Comparison of ENCODE assay signal across 8 mouse cellular contexts in the genomic region with DNA sequence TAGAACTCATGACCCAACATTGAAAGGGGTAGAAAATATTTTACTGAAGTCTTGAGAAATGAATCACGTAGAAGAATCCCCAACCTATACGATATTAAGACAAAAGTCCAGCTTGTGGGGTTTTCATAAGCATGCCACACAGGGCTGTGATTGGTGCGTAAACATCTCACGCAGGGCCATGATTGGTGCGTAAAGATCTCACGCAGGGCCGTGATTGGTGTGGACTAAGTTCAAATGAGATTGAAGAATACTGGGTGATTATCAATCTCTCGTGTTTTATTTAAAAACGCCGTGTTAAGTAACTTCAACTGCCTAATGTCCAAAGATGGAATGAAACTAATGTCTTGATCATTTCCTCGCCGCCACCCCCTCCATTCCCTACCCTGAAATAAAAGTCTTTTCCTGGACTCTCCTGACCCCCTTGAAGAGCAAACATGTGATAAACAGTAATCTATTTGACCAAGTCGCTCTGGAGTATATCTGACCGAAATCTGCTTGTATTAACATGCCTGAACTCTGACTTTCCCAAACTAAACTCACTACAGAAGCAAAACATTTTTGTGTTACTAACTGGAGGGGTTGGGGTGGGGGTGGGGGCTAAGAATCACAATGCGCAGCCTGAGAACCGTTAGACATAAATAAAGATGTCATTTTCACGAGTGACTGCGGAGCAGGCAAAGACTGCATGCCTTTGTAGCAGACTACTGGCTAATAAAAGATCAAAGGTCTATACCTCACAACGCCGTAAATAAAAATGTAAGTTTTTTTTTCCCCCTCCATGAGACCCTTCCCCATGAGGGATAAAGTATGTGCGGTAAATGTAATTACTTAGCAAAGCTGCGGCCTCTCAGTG. TPM values are rescaled to one million over a fixed set of nuclear protein-coding genes. Genes with fewer than 3 reads are reported as not detected.
A peak's percentile ranks its signal among the peaks of the same experiment; 100 is the strongest.
DNase-seq lines count a peak whose midpoint lies in the region; ATAC-seq lines count a peak whose summit lies in the region.

No protein-coding gene starts in this region.

- H3K36me3 ChIP-seq in heart, embryonic 13.5 days: peaks cover 20% of the 10 kb centered on the region
- 0 out of 2 replicates have a peak, but pooled peaks cover 9% of the 10 kb centered on the region for H3K36me3 ChIP-seq in embryonic facial prominence, embryonic 13.5 days
- no peaks in the 10 kb centered on the region for H3K36me3 ChIP-seq in hindbrain, embryonic 16.5 days (ENCODE audit: control insufficient read depth, insufficient read depth, low read length)
- H3K36me3 ChIP-seq in midbrain, embryonic 15.5 days (replicated peaks): no peaks in the 10 kb centered on the region

- peak overlapping the region; percentile 36 for H3K4me3 ChIP-seq in heart, embryonic 13.5 days
- peak overlapping the region; percentile 32 for H3K4me3 ChIP-seq in embryonic facial prominence, embryonic 13.5 days
- peak overlapping the region; percentile 29 for H3K4me3 ChIP-seq in hindbrain, embryonic 16.5 days (ENCODE audit: low read length)
- peak overlapping the region; percentile 9; the same call in 1 of the 2 replicates for H3K4me3 ChIP-seq in midbrain, embryonic 15.5 days

- DNase-seq in heart, postnatal 14 days: no peak
- DNase-seq in adrenal gland, adult 8-10 months: no peak
- no peak for DNase-seq in cerebellum, postnatal 25 days
- no peak for DNase-seq in left cerebral cortex, adult 9 months (ENCODE audit: low spot score in 2 of 2)

- intact Hi-C loops in heart, postnatal 14 days (cut with DNase I): loop anchor here (5.0 kb wide), 1 partner anchor 620 kb away; no protein-coding TSS in a partner anchor

- H3K27me3 ChIP-seq in heart, embryonic 13.5 days (replicated peaks): no peaks in the 10 kb centered on the region
- no peaks in the 10 kb centered on the region for H3K27me3 ChIP-seq in embryonic facial prominence, embryonic 13.5 days
- no peaks in the 10 kb centered on the region for H3K27me3 ChIP-seq in hindbrain, embryonic 16.5 days (replicated peaks; ENCODE audit: control insufficient read depth, insufficient read depth, low read length)
- H3K27me3 ChIP-seq in midbrain, embryonic 15.5 days (replicated peaks): no peaks in the 10 kb centered on the region

- 48% methylated on average over 22 of the region's 22 CpGs for WGBS in heart, embryonic 13.5 days
- WGBS in embryonic facial prominence, embryonic 13.5 days: 51% methylated on average over 22 of the region's 22 CpGs
- WGBS in hindbrain, embryonic 16.5 days: 67% methylated on average over 22 of the region's 22 CpGs
- WGBS in midbrain, embryonic 15.5 days: 68% methylated on average over 22 of the region's 22 CpGs

- H3K27ac ChIP-seq in heart, embryonic 13.5 days (replicated peaks): peak overlapping the region; percentile 91
- H3K27ac ChIP-seq in embryonic facial prominence, embryonic 13.5 days: no peak overlapping the region
- H3K27ac ChIP-seq in hindbrain, embryonic 16.5 days (ENCODE audit: low read depth, low read length): no peak overlapping the region
- no peak overlapping the region for H3K27ac ChIP-seq in midbrain, embryonic 15.5 days

- peak overlapping the region; percentile 66 for H3K9ac ChIP-seq in heart, embryonic 13.5 days
- H3K9ac ChIP-seq in embryonic facial prominence, embryonic 13.5 days: peak overlapping the region; percentile 55
- peak overlapping the region; percentile 33; the same call in 1 of the 2 replicates for H3K9ac ChIP-seq in hindbrain, embryonic 16.5 days (ENCODE audit: low read depth, low read length)
- H3K9ac ChIP-seq in midbrain, embryonic 15.5 days: no peak overlapping the region

- peaks cover 51% of the 10 kb centered on the region for H3K4me1 ChIP-seq in heart, embryonic 13.5 days
- peaks cover 42% of the 10 kb centered on the region for H3K4me1 ChIP-seq in embryonic facial prominence, embryonic 13.5 days
- H3K4me1 ChIP-seq in hindbrain, embryonic 16.5 days (ENCODE audit: control insufficient read depth, insufficient read depth, low read depth, low read length): no peaks in the 10 kb centered on the region; the same call in 1 of the 2 replicates
- H3K4me1 ChIP-seq in midbrain, embryonic 15.5 days: peaks cover 5% of the 10 kb centered on the region; the same call in 1 of the 2 replicates

- H3K9me3 ChIP-seq in heart, embryonic 13.5 days: no peaks in the 10 kb centered on the region
- no peaks in the 10 kb centered on the region for H3K9me3 ChIP-seq in embryonic facial prominence, embryonic 13.5 days
- H3K9me3 ChIP-seq in hindbrain, embryonic 16.5 days (ENCODE audit: control insufficient read depth, low read length): no peaks in the 10 kb centered on the region
- no peaks in the 10 kb centered on the region for H3K9me3 ChIP-seq in midbrain, embryonic 15.5 days

- peak overlapping the region; percentile 65 for H3K4me2 ChIP-seq in heart, embryonic 13.5 days
- peak overlapping the region; percentile 61 for H3K4me2 ChIP-seq in embryonic facial prominence, embryonic 13.5 days
- peak overlapping the region; percentile 59 for H3K4me2 ChIP-seq in hindbrain, embryonic 16.5 days (ENCODE audit: low read length)
- H3K4me2 ChIP-seq in midbrain, embryonic 15.5 days: peak overlapping the region; percentile 46

- ATAC-seq in heart, embryonic 13.5 days (ENCODE audit: extremely low read depth, insufficient number of reproducible peaks, low FRiP score, low TSS enrichment): peak; percentile 5; the same call in 1 of the 2 replicates
- ATAC-seq in embryonic facial prominence, embryonic 13.5 days (ENCODE audit: insufficient number of reproducible peaks, insufficient read depth, low FRiP score, low TSS enrichment, low read depth): 0 out of 2 replicates have a peak, but pooled peaks have one; percentile 18
- peak; percentile 18; the same call in 1 of the 2 replicates for ATAC-seq in hindbrain, embryonic 16.5 days
- peak; percentile 9; the same call in 1 of the 2 replicates for ATAC-seq in midbrain, embryonic 15.5 days (replicated peaks)

RNA-seq across cellular contexts. Expression of gene Msrb3, which starts 27.0 kb away (rescaled TPM):
- polyA plus RNA-seq in heart, embryonic 13.5 days (2015; fragmentation: Nextera tagmentation; extraction: Ambion mirVana): 20.6 and 24.8 TPM in 2 replicates
- total RNA-seq in heart, postnatal 14 days (2021): 100 to 1,000 TPM; 104 TPM
- polyA plus RNA-seq in embryonic facial prominence, embryonic 13.5 days (2015; fragmentation: Nextera tagmentation; extraction: Ambion mirVana): 8.5 and 10.3 TPM in 2 replicates
- polyA plus RNA-seq in hindbrain, embryonic 16.5 days (2015; fragmentation: Nextera tagmentation; extraction: Ambion mirVana): 1.2 and 1.8 TPM in 2 replicates
- 0.84 and 1.4 TPM in 2 replicates for polyA plus RNA-seq in midbrain, embryonic 15.5 days (2015; fragmentation: Nextera tagmentation; extraction: Ambion mirVana)
- total RNA-seq in adrenal gland, adult 8-10 months (2022): 10 to 100 TPM; 50.2 to 86.6 (median 67.3) TPM
